Mouse (Mus musculus) left cerebral cortex, postnatal 10 days (tissue): ENCODE results near the gene Tmod1. TPM values are rescaled to one million over a fixed set of nuclear protein-coding genes. Genes with fewer than 3 reads are reported as not detected.

ENCODE experiments used
- DNase-seq, 2 experiments: peaks; one replicate each; pipeline ENCODE4 v3.0.0; 2021 to 2022; ENCODE audit warnings: low spot score in 2 of 2, mixed read lengths in 1 of 2; ENCODE audit errors: extremely low spot score in 1 of 2
- intact Hi-C: fragments of 180-260 bp; cut with DNase I; formaldehyde crosslinking; loops from one replicate; pipeline ENCODE4 v1.15.1; 2025
- total RNA-seq, 2 experiments: library from RNA; stranded (reverse); gene quantifications; 2 replicates each; pipeline ENCODE4 v1.2.3; 2021

The Tmod1 gene
- total RNA-seq, result 10 to 100 TPM; 10.5 to 11.3 TPM

GRCm38 (mm10) chr4:46038892-46039751, at the start of gene Tmod1:
Gene Tmod1, plus strand, starts transcription at chr4:46038935.
- intact Hi-C loops, result loop anchor here (5.0 kb wide), 1 partner anchor 78 kb away; no protein-coding TSS in a partner anchor
- peak in 1 of 2 experiments; percentile 83 for DNase-seq

- no peak for DNase-seq
- intact Hi-C loops, result no loop called here
These were observed 48.2 kb upstream of the Tmod1 start for GRCm38 (mm10) chr4:45990427-45991135.

GRCm38 (mm10) chr4:45998536-45998935, 40.2 kb upstream of the Tmod1 start:
- intact Hi-C loops, result no loop called here
- no peak for DNase-seq

GRCm38 (mm10) chr4:46008142-46008793, 30.5 kb upstream of the Tmod1 start:
- intact Hi-C loops, result no loop called here
- DNase-seq, result no peak

- no peak for DNase-seq
- intact Hi-C loops, result no loop called here
These were observed 27.0 kb upstream of the Tmod1 start for GRCm38 (mm10) chr4:46011698-46012097.

GRCm38 (mm10) chr4:46015605-46016004, 23.1 kb upstream of the Tmod1 start:
- no peak for DNase-seq
- intact Hi-C loops, result no loop called here

GRCm38 (mm10) chr4:46023021-46023481, 15.7 kb upstream of the Tmod1 start:
- no peak for DNase-seq
- intact Hi-C loops, result no loop called here

GRCm38 (mm10) chr4:46025893-46026292, 12.8 kb upstream of the Tmod1 start:
- intact Hi-C loops, result no loop called here
- DNase-seq, result peak in 1 of 2 experiments; percentile 55

- intact Hi-C loops, result no loop called here
These were observed 10.5 kb upstream of the Tmod1 start for GRCm38 (mm10) chr4:46028224-46028623.

GRCm38 (mm10) chr4:46028781-46029180, 10.0 kb upstream of the Tmod1 start:
- intact Hi-C loops, result no loop called here
- no peak for DNase-seq

More at GRCm38 (mm10) chr4:46028224-46028623, 10.5 kb upstream of the Tmod1 start:
- no peak for DNase-seq

- intact Hi-C loops, result no loop called here
- DNase-seq, result no peak
These were observed 9.2 kb upstream of the Tmod1 start for GRCm38 (mm10) chr4:46029552-46029951.

- intact Hi-C loops, result no loop called here
- no peak for DNase-seq
These were observed 6.3 kb upstream of the Tmod1 start for GRCm38 (mm10) chr4:46032448-46032847.

GRCm38 (mm10) chr4:46033197-46033596, 5.5 kb upstream of the Tmod1 start:
- DNase-seq, result no peak
- intact Hi-C loops, result no loop called here

GRCm38 (mm10) chr4:46038591-46038891, 194 bp upstream of the Tmod1 start:
- intact Hi-C loops, result loop anchor here (5.0 kb wide), 1 partner anchor 79 kb away; no protein-coding TSS in a partner anchor
- no peak for DNase-seq

GRCm38 (mm10) chr4:46039899-46040298, 1.2 kb downstream of the Tmod1 start:
- intact Hi-C loops, result loop anchor here (5.0 kb wide), 1 partner anchor 77 kb away; no protein-coding TSS in a partner anchor
- DNase-seq, result no peak

GRCm38 (mm10) chr4:46040594-46041192, 2.0 kb downstream of the Tmod1 start:
- intact Hi-C loops, result no loop called here
- no peak for DNase-seq

GRCm38 (mm10) chr4:46041761-46042504, 3.2 kb downstream of the Tmod1 start:
- intact Hi-C loops, result no loop called here

GRCm38 (mm10) chr4:46042505-46042850, 3.7 kb downstream of the Tmod1 start:
- intact Hi-C loops, result no loop called here
- no peak for DNase-seq

More at GRCm38 (mm10) chr4:46041761-46042504, 3.2 kb downstream of the Tmod1 start:
- DNase-seq, result no peak
